Mouse (Mus musculus) hindbrain, postnatal 0 days (tissue): ENCODE results near the gene E2f7. TPM values are rescaled to one million over a fixed set of nuclear protein-coding genes. Genes with fewer than 3 reads are reported as not detected.
A peak's percentile ranks its signal among the peaks of the same experiment; 100 is the strongest.

Experiments used
- ATAC-seq: fragments of 200-750 bp; cut with Nextera tagmentation; 2 replicates; pipeline ENCODE4 v1.8.0; 2017; ENCODE audit warnings: mild to moderate bottlenecking, moderate TSS enrichment, moderate library complexity
- DNase-seq: peaks from one replicate; pipeline ENCODE4 v3.0.0-alpha.2; 2015; ENCODE audit warnings: low spot score
- H3K27ac ChIP-seq: fragments of 300-500 bp; sonication (generic); 2 replicates; pipeline ENCODE4 v1.5.1; 2014; ENCODE audit warnings: mild to moderate bottlenecking
- H3K27me3 ChIP-seq: fragments of 300-500 bp; sonication (generic); 2 replicates; pipeline ENCODE4 v1.6.1; 2014; ENCODE audit warnings: low read length, mixed read lengths; ENCODE audit not compliant: insufficient read depth
- H3K36me3 ChIP-seq: fragments of 300-500 bp; sonication (generic); 2 replicates; pipeline ENCODE4 v1.6.1; 2014; ENCODE audit warnings: low read length, mixed read lengths; ENCODE audit not compliant: insufficient read depth
- H3K4me1 ChIP-seq: fragments of 300-500 bp; sonication (generic); 2 replicates; pipeline ENCODE4 v1.6.1; 2014; ENCODE audit warnings: antibody characterized with exemption, low read length, mixed read lengths; ENCODE audit not compliant: insufficient read depth
- H3K4me2 ChIP-seq: fragments of 300-500 bp; sonication (generic); 2 replicates; pipeline ENCODE4 v1.6.1; 2014; ENCODE audit warnings: low read depth, mild to moderate bottlenecking, low read length, moderate library complexity, mixed read lengths
- H3K4me3 ChIP-seq: fragments of 300-500 bp; sonication (generic); 2 replicates; pipeline ENCODE4 v1.5.1; 2014; ENCODE audit warnings: low read length
- H3K9ac ChIP-seq: fragments of 300-500 bp; sonication (generic); replicated peaks from 2 replicates; pipeline ENCODE4 v1.6.1; 2014; ENCODE audit warnings: mild to moderate bottlenecking, low read length, moderate library complexity, mixed read lengths
- H3K9me3 ChIP-seq: fragments of 300-500 bp; sonication (generic); 2 replicates; pipeline ENCODE4 v1.6.1; 2016; ENCODE audit warnings: low read length, mixed read lengths
- CTCF ChIP-seq: IDR thresholded peaks from 2 replicates; pipeline ENCODE4 v1.5.1; 2016; ENCODE audit warnings: antibody characterized with exemption, control low read depth, low read depth
- whole genome bisulfite sequencing: fragments of 180-500 bp; shearing (Covaris S2); extraction: QIAGEN DNeasy Blood & Tissue Kit; methylation state at CpG from one replicate; pipeline ENCODE4 v1.1.7; 2014; 5-methylcytosine and 5-hydroxymethylcytosine counted together
- polyA plus RNA-seq: library from polyadenylated mRNA; unstranded; fragments of >200 nt; fragmentation: Nextera tagmentation; extraction: Ambion mirVana; gene quantifications from 2 replicates; pipeline ENCODE4 v1.2.1, GENCODE M21; 2015
- total RNA-seq: library from RNA; depleted of rRNA; stranded (reverse); fragments of >200 nt; gene quantifications from 2 replicates; pipeline ENCODE4 v1.2.3, GENCODE M21; 2014

The E2f7 gene
- total and polyA plus RNA-seq, 2 experiments from 2014 or later: 3.6 to 6.4 TPM

- no peaks in the 10 kb centered on the region for H3K4me1 ChIP-seq
- ATAC-seq (no peak), DNase-seq (no peak)
- no peak overlapping the region for H3K27ac ChIP-seq
- no peaks in the 10 kb centered on the region for H3K27me3 ChIP-seq
- H3K4me3 ChIP-seq: no peak overlapping the region
- no peak overlapping the region for H3K4me2 ChIP-seq
- H3K9ac ChIP-seq: no peak overlapping the region
- TF ChIP-seq CTCF: no peak
- H3K9me3 ChIP-seq: no peaks in the 10 kb centered on the region
- peaks cover 21% of the 10 kb centered on the region; the same call in 1 of the 2 replicates for H3K36me3 ChIP-seq
- 79% methylated on average over 10 of the region's 10 CpGs for WGBS
Measured at GRCm38 (mm10) chr10:110769538-110769937, 24.3 kb downstream of the E2f7 start.

GRCm38 (mm10) chr10:110773201-110773600 is 28.0 kb downstream of the E2f7 start:
- Histone ChIP-seq H3K27ac (no peak overlapping the region), H3K4me3 (no peak overlapping the region), H3K27me3 (no peaks in the 10 kb centered on the region), H3K36me3 (peaks cover 11% of the 10 kb centered on the region; the same call in 1 of the 2 replicates), H3K9ac (no peak overlapping the region), H3K9me3 (no peaks in the 10 kb centered on the region), H3K4me1 (no peaks in the 10 kb centered on the region), H3K4me2 (no peak overlapping the region)
- no peak for TF ChIP-seq CTCF
- WGBS: 94% methylated on average over 12 of the region's 12 CpGs
- ATAC-seq (no peak), DNase-seq (no peak)

GRCm38 (mm10) chr10:110773878-110774277 is 28.6 kb downstream of the E2f7 start:
- H3K27me3 ChIP-seq: no peaks in the 10 kb centered on the region
- H3K9ac ChIP-seq: no peak overlapping the region
- 95% methylated on average over 14 of the region's 14 CpGs for whole genome bisulfite sequencing
- no peak overlapping the region for H3K4me3 ChIP-seq
- peaks cover 5% of the 10 kb centered on the region; the same call in 1 of the 2 replicates for H3K36me3 ChIP-seq
- H3K4me1 ChIP-seq: no peaks in the 10 kb centered on the region
- ATAC-seq: no peak
- no peak for DNase-seq
- no peaks in the 10 kb centered on the region for H3K9me3 ChIP-seq
- H3K27ac ChIP-seq: no peak overlapping the region
- no peak for TF ChIP-seq CTCF
- no peak overlapping the region for H3K4me2 ChIP-seq

- no peak for TF ChIP-seq CTCF
- no peak overlapping the region for H3K4me2 ChIP-seq
- 94% methylated on average over 14 of the region's 14 CpGs for WGBS
- no peak overlapping the region for H3K27ac ChIP-seq
- H3K36me3 ChIP-seq: peaks cover 10% of the 10 kb centered on the region; the same call in 1 of the 2 replicates
- H3K9me3 ChIP-seq: no peaks in the 10 kb centered on the region
- no peaks in the 10 kb centered on the region for H3K27me3 ChIP-seq
- ATAC-seq: no peak
- H3K4me1 ChIP-seq: no peaks in the 10 kb centered on the region
- H3K4me3 ChIP-seq: no peak overlapping the region
- no peak for DNase-seq
- H3K9ac ChIP-seq: no peak overlapping the region
Measured at GRCm38 (mm10) chr10:110781772-110782171, 36.5 kb downstream of the E2f7 start.

GRCm38 (mm10) chr10:110782655-110783054 is 37.4 kb downstream of the E2f7 start:
- 80% methylated on average over 10 of the region's 10 CpGs for WGBS
- Histone ChIP-seq H3K4me3 (no peak overlapping the region), H3K27ac (no peak overlapping the region), H3K36me3 (peaks cover 10% of the 10 kb centered on the region; the same call in 1 of the 2 replicates), H3K27me3 (no peaks in the 10 kb centered on the region), H3K4me2 (no peak overlapping the region), H3K9me3 (no peaks in the 10 kb centered on the region), H3K4me1 (no peaks in the 10 kb centered on the region), H3K9ac (no peak overlapping the region)
- DNase-seq (no peak), ATAC-seq (no peak)
- peak; percentile 54 for TF ChIP-seq CTCF

GRCm38 (mm10) chr10:110788049-110788752 is 43.0 kb downstream of the E2f7 start:
- no peak for DNase-seq
- no peaks in the 10 kb centered on the region for H3K4me1 ChIP-seq
- no peak overlapping the region for H3K4me3 ChIP-seq
- WGBS: 71% methylated on average over 12 of the region's 12 CpGs
- no peaks in the 10 kb centered on the region for H3K9me3 ChIP-seq
- H3K27ac ChIP-seq: no peak overlapping the region
- no peak overlapping the region for H3K4me2 ChIP-seq
- no peak for TF ChIP-seq CTCF
- no peaks in the 10 kb centered on the region for H3K36me3 ChIP-seq
- no peak overlapping the region for H3K9ac ChIP-seq
- no peak for ATAC-seq
- H3K27me3 ChIP-seq: no peaks in the 10 kb centered on the region

GRCm38 (mm10) chr10:110789683-110790082 is 44.4 kb downstream of the E2f7 start:
- Histone ChIP-seq H3K4me1 (no peaks in the 10 kb centered on the region), H3K27me3 (no peaks in the 10 kb centered on the region), H3K36me3 (no peaks in the 10 kb centered on the region), H3K9me3 (no peaks in the 10 kb centered on the region), H3K4me3 (no peak overlapping the region), H3K9ac (no peak overlapping the region), H3K4me2 (no peak overlapping the region), H3K27ac (no peak overlapping the region)
- no peak for ATAC-seq
- no peak for DNase-seq
- 81% methylated on average over 8 of the region's 8 CpGs for WGBS
- TF ChIP-seq CTCF: no peak
